Mouse (Mus musculus) liver, embryonic 14.5 days (tissue): ENCODE measurements around the gene Prkar2a. TPM values are rescaled to one million over a fixed set of nuclear protein-coding genes. Genes with fewer than 3 reads are reported as not detected.
A peak's percentile ranks its signal among the peaks of the same experiment; 100 is the strongest.

Experiments
- ATAC-seq: fragments of 200-750 bp; cut with Nextera tagmentation; 2 replicates; pipeline ENCODE4 v1.8.0; 2017; ENCODE audit warnings: moderate number of reproducible peaks, mild to moderate bottlenecking, moderate library complexity; ENCODE audit not compliant: insufficient read depth
- DNase-seq, 3 experiments: peaks; one replicate each; pipeline ENCODE4 v3.0.0-alpha.2; 2012 to 2013; ENCODE audit warnings: low read depth in 3 of 3, low spot score in 3 of 3
- H3K27ac ChIP-seq: fragments of 300-500 bp; sonication (generic); 2 replicates; pipeline ENCODE4 v1.5.1; 2014; ENCODE audit warnings: moderate library complexity, mild to moderate bottlenecking, control low read depth, inconsistent platforms
- H3K27me3 ChIP-seq: fragments of 300-500 bp; sonication (generic); 2 replicates; pipeline ENCODE4 v1.6.1; 2014; ENCODE audit warnings: mild to moderate bottlenecking, low read length, moderate library complexity; ENCODE audit not compliant: control insufficient read depth, insufficient read depth
- H3K36me3 ChIP-seq: fragments of 300-500 bp; sonication (generic); replicated peaks from 2 replicates; pipeline ENCODE4 v1.6.1; 2014; ENCODE audit warnings: low read depth; ENCODE audit not compliant: control insufficient read depth, insufficient read depth
- H3K4me1 ChIP-seq, 2 experiments: fragments of 200-500 bp in 1 of 2; fragments of 300-500 bp in 1 of 2; sonication (generic) in 1 of 2; replicated peaks; 2 replicates each; pipeline ENCODE4 v1.6.1; 2012 to 2014; ENCODE audit warnings: antibody characterized with exemption in 1 of 2, inconsistent platforms in 1 of 2, low read length in 1 of 2; ENCODE audit not compliant: control insufficient read depth in 2 of 2, insufficient read depth in 2 of 2
- H3K4me2 ChIP-seq: fragments of 300-500 bp; sonication (generic); 2 replicates; pipeline ENCODE4 v1.6.1; 2014; ENCODE audit warnings: low read depth, mild to moderate bottlenecking, control low read depth, moderate library complexity
- H3K4me3 ChIP-seq, 2 experiments: fragments of 200-500 bp in 1 of 2; fragments of 300-500 bp in 1 of 2; sonication (generic) in 1 of 2; 2 replicates each; pipeline ENCODE4 v1.5.1; 2012 to 2014; ENCODE audit warnings: low read depth in 2 of 2, low read length in 2 of 2, mild to moderate bottlenecking in 2 of 2, control low read depth in 1 of 2, inconsistent platforms in 1 of 2, moderate library complexity in 1 of 2; ENCODE audit not compliant: insufficient read depth in 1 of 2
- H3K9ac ChIP-seq: fragments of 300-500 bp; sonication (generic); replicated peaks from 2 replicates; pipeline ENCODE4 v1.6.1; 2014; ENCODE audit warnings: mild to moderate bottlenecking, control low read depth, moderate library complexity
- H3K9me3 ChIP-seq: fragments of 300-500 bp; sonication (generic); 2 replicates; pipeline ENCODE4 v1.6.1; 2016; ENCODE audit warnings: low read length, mixed read lengths; ENCODE audit not compliant: control insufficient read depth
- CTCF ChIP-seq: IDR thresholded peaks from 2 replicates; pipeline ENCODE4 v1.5.1; 2016; ENCODE audit warnings: antibody characterized with exemption, low read depth, control low read depth
- EP300 ChIP-seq: IDR thresholded peaks from 2 replicates; pipeline ENCODE4 v1.6.1; 2016; ENCODE audit warnings: antibody characterized with exemption, low read depth
- WGBS: fragments of 180-500 bp; shearing (Covaris S2); extraction: QIAGEN DNeasy Blood & Tissue Kit; methylation state at CpG from one replicate; pipeline ENCODE4 v1.1.7; 2014; ENCODE audit not compliant: insufficient replicate concordance; 5-methylcytosine and 5-hydroxymethylcytosine counted together
- polyA plus RNA-seq, 2 experiments: library from polyadenylated mRNA; depleted of rRNA in 1 of 2; stranded (reverse) in 1 of 2; unstranded in 1 of 2; fragments of >200 nt; fragmentation: Nextera tagmentation in 1 of 2; extraction: Ambion mirVana in 1 of 2; gene quantifications; 2 replicates each; pipeline versions ENCODE4 v1.2.1 to v1.2.3; 2012 to 2014

The Prkar2a gene
- polyA plus RNA-seq, 2 experiments: 6.4 to 9.9 TPM

GRCm38 (mm10) chr9:108662660-108663059 is 26.5 kb upstream of the Prkar2a start:
- Histone ChIP-seq H3K9me3 (no peaks in the 10 kb centered on the region), H3K4me2 (peak overlapping the region; percentile 76), H3K4me1 (peaks cover 6 to 9% of the 10 kb centered on the region in 2 experiments; a peak in 3 of 4 replicates), H3K27ac (no peak overlapping the region), H3K4me3 (peak overlapping the region; percentile 72 to 76), H3K27me3 (no peaks in the 10 kb centered on the region), H3K9ac (peak overlapping the region; percentile 63), H3K36me3 (no peaks in the 10 kb centered on the region)
- no peak for ATAC-seq
- DNase-seq: no peak
- WGBS: 26% methylated on average over 6 of the region's 6 CpGs
- TF ChIP-seq CTCF (no peak), EP300 (no peak)

GRCm38 (mm10) chr9:108669875-108670274 is 19.2 kb upstream of the Prkar2a start:
- Histone ChIP-seq H3K9me3 (no peaks in the 10 kb centered on the region), H3K27ac (no peak overlapping the region), H3K4me1 (no peaks in the 10 kb centered on the region), H3K9ac (no peak overlapping the region), H3K4me3 (no peak overlapping the region), H3K36me3 (no peaks in the 10 kb centered on the region; the same call in 1 of the 2 replicates), H3K27me3 (no peaks in the 10 kb centered on the region), H3K4me2 (no peak overlapping the region)
- 79% methylated on average over 8 of the region's 8 CpGs for WGBS
- ATAC-seq (no peak), DNase-seq (no peak)
- TF ChIP-seq EP300 (no peak), CTCF (peak; percentile 70)

DNA sequence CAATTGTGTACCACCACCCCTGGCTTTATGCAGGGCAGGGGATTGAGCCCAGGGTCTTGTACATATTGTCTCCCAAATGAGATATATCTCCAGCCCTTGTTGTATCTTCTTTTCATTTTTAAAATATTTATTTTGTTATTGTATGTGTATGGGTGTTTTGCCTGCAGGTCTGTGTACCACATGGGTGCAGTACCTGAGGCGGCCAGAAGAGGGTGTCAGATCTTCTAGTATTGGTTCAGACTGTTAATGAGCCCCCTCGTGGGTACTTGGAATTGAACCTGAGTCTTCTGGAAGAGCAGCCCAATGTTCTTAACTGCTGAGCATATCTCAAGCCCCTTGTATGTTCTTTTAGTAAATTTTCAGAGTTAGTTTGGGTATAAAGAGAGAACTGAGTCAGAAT is 16.0 kb upstream of the Prkar2a start:
- TF ChIP-seq EP300 (no peak), CTCF (peak; percentile 63)
- H3K4me3 ChIP-seq: no peak overlapping the region
- no peak overlapping the region for H3K4me2 ChIP-seq
- DNase-seq (no peak), ATAC-seq (no peak)
- no peaks in the 10 kb centered on the region for H3K4me1 ChIP-seq
- no peak overlapping the region for H3K27ac ChIP-seq
- H3K9me3 ChIP-seq: no peaks in the 10 kb centered on the region
- no peaks in the 10 kb centered on the region for H3K27me3 ChIP-seq
- H3K36me3 ChIP-seq: no peaks in the 10 kb centered on the region; the same call in 1 of the 2 replicates
- WGBS: 38% methylated on average over 2 of the region's 2 CpGs
- no peak overlapping the region for H3K9ac ChIP-seq

GRCm38 (mm10) chr9:108680026-108680425 is 9.1 kb upstream of the Prkar2a start:
- no peaks in the 10 kb centered on the region for H3K4me1 ChIP-seq
- 82% methylated on average over 15 of the region's 15 CpGs for WGBS
- DNase-seq (no peak), ATAC-seq (no peak)
- H3K27me3 ChIP-seq: no peaks in the 10 kb centered on the region
- no peak overlapping the region for H3K9ac ChIP-seq
- no peak overlapping the region for H3K4me2 ChIP-seq
- no peaks in the 10 kb centered on the region for H3K9me3 ChIP-seq
- no peak overlapping the region for H3K4me3 ChIP-seq
- no peaks in the 10 kb centered on the region; the same call in 1 of the 2 replicates for H3K36me3 ChIP-seq
- H3K27ac ChIP-seq: no peak overlapping the region
- TF ChIP-seq CTCF (no peak), EP300 (no peak)

DNA sequence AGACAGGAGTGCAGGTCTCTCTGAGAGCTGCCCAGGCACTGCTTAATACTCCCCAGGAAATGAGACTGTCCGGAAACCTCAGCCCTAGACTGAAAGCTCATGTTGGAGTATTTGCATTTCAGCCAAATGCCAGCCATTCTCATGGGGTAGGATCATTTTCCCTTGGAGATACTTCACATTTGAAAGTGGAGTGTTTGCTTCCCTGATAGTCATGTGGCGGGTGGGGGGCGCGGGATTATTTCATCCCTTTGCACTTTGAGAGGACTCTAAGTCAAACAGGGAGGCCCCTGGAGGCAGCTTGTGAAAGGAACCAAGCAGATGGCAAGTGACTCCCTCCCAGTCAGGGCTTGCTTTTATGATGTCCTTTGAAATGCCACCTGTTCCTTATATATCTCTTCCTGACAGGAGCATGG is 2.6 kb upstream of the Prkar2a start:
- Histone ChIP-seq H3K9me3 (no peaks in the 10 kb centered on the region), H3K4me3 (no peak overlapping the region), H3K36me3 (no peaks in the 10 kb centered on the region), H3K4me2 (no peak overlapping the region), H3K27ac (no peak overlapping the region), H3K9ac (no peak overlapping the region), H3K27me3 (peaks cover 5% of the 10 kb centered on the region; the same call in 1 of the 2 replicates), H3K4me1 (peaks cover 0 to 7% of the 10 kb centered on the region in 2 experiments; a peak in 2 of 4 replicates)
- ATAC-seq (no peak), DNase-seq (no peak)
- TF ChIP-seq CTCF: no peak
- no peak for TF ChIP-seq EP300
- WGBS: 63% methylated on average over 4 of the region's 4 CpGs
